Mouse (Mus musculus) midbrain, embryonic 10.5 days (tissue): ENCODE data around the gene Ptx3. TPM values are rescaled to one million over a fixed set of nuclear protein-coding genes. Genes with fewer than 3 reads are reported as not detected.
A peak's percentile ranks its signal among the peaks of the same experiment; 100 is the strongest.
"Not testable (repeated sequence)": the region's sequence is repeated elsewhere in the genome, so short reads cannot be mapped to it uniquely, and the experiment has no call there.

Experiments
- DNase-seq: peaks from one replicate; pipeline ENCODE4 v3.0.0-alpha.2; 2017; ENCODE audit warnings: low spot score
- H3K27ac ChIP-seq: fragments of 300-500 bp; sonication (generic); replicated peaks from 2 replicates; pipeline ENCODE4 v1.5.1; 2016; ENCODE audit warnings: mild to moderate bottlenecking
- H3K27me3 ChIP-seq: fragments of 300-500 bp; sonication (generic); 2 replicates; pipeline ENCODE4 v1.6.1; 2016; ENCODE audit warnings: low read depth, mild to moderate bottlenecking; ENCODE audit not compliant: poor library complexity, severe bottlenecking
- H3K36me3 ChIP-seq: fragments of 300-500 bp; sonication (generic); 2 replicates; pipeline ENCODE4 v1.6.1; 2016; ENCODE audit warnings: mild to moderate bottlenecking, moderate library complexity
- H3K4me1 ChIP-seq: fragments of 300-500 bp; sonication (generic); 2 replicates; pipeline ENCODE4 v1.6.1; 2016
- H3K4me3 ChIP-seq: fragments of 300-500 bp; sonication (generic); 2 replicates; pipeline ENCODE4 v1.5.1; 2016; ENCODE audit warnings: mild to moderate bottlenecking, moderate library complexity
- H3K9me3 ChIP-seq: fragments of 300-500 bp; sonication (generic); replicated peaks from 2 replicates; pipeline ENCODE4 v1.6.1; 2016; ENCODE audit warnings: mild to moderate bottlenecking
- WGBS: fragments of 180-500 bp; shearing (Covaris S2); methylation state at CpG from one replicate; pipeline ENCODE4 v1.1.7; 2016; 5-methylcytosine and 5-hydroxymethylcytosine counted together
- polyA plus RNA-seq: library from polyadenylated mRNA; unstranded; fragments of >200 nt; fragmentation: Nextera tagmentation; extraction: Ambion mirVana; gene quantifications from 2 replicates; pipeline ENCODE4 v1.2.1, GENCODE M21; 2016

Ptx3 gene
- polyA plus RNA-seq, result 20.1 and 21.3 TPM in 2 replicates

DNA sequence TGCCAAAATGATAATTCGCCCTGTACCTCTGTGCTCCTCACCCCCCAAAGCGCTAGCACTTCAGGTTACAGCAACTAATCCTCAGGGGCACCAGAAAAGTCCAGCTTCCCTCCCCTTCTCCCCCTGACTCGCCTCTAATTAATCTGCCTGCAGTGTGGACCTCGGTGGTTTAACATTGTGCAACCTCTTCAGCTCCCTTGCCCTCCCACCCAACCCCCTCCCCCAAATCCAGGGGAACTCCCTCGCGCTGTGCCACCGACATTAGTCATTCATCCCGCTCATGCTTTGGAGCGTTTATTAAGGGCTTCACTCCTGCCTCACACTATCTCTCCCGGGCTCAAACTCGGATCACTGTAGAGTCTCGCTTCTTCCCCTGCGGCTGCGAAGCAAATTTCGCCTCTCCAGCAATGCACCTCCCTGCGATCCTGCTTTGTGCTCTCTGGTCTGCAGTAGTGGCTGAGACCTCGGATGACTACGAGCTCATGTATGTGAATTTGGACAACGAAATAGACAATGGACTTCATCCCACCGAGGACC is at the start of gene Ptx3:
TSS of gene Ptx3 (plus strand) at position 256 of the 537 bp plus-strand sequence.
- Histone ChIP-seq H3K4me3 (peak within 1 kb of the TSS; percentile 74), H3K27ac (peak within 1 kb of the TSS; percentile 88), H3K4me1 (peaks cover 31% of the 10 kb centered on the region), H3K27me3 (peaks cover 61% of the 10 kb centered on the region), H3K36me3 (peaks cover 3% of the 10 kb centered on the region), H3K9me3 (no peaks in the 10 kb centered on the region)
- DNase-seq, result peak; percentile 63
- 2% methylated on average over 20 of the region's 20 CpGs for WGBS

GRCm38 (mm10) chr3:66172907-66173306 is 46.8 kb upstream of the Ptx3 start:
- WGBS, result 92% methylated on average over 5 of the region's 5 CpGs
- no peaks in the 10 kb centered on the region for H3K36me3 ChIP-seq

DNA sequence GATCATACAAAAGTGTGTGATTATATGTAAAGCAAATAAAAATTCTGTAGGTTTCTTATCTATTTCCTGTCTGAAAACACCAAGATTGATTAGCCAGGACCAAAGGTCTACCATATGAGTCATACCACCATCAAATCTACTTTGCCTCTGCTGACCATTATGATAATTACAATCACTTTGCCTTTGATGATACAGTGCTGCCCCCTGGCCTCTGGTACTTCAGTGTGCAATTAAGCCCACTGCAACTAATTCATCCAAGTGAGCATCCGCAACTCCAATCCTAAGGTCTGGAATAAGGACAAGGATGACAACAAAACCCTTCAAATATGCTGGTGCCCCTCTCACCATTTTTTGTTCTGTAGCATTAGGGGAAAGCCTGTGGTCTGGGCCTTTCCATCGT is 40.1 kb upstream of the Ptx3 start:
- H3K27me3 ChIP-seq, result no peaks in the 10 kb centered on the region
- H3K27ac ChIP-seq, result no peak overlapping the region
- H3K4me1 ChIP-seq, result no peaks in the 10 kb centered on the region
- WGBS, result 83% methylated on average over 2 of the region's 2 CpGs
- no peaks in the 10 kb centered on the region for H3K9me3 ChIP-seq
- no peak for DNase-seq
- no peaks in the 10 kb centered on the region for H3K36me3 ChIP-seq
- H3K4me3 ChIP-seq, result no peak overlapping the region

More at GRCm38 (mm10) chr3:66172907-66173306, 46.8 kb upstream of the Ptx3 start:
- peaks cover 14% of the 10 kb centered on the region for H3K4me1 ChIP-seq
- H3K27me3 ChIP-seq, result no peaks in the 10 kb centered on the region
- DNase-seq, result no peak
- H3K9me3 ChIP-seq, result no peaks in the 10 kb centered on the region
- H3K27ac ChIP-seq, result no peak overlapping the region
- H3K4me3 ChIP-seq, result no peak overlapping the region

DNA sequence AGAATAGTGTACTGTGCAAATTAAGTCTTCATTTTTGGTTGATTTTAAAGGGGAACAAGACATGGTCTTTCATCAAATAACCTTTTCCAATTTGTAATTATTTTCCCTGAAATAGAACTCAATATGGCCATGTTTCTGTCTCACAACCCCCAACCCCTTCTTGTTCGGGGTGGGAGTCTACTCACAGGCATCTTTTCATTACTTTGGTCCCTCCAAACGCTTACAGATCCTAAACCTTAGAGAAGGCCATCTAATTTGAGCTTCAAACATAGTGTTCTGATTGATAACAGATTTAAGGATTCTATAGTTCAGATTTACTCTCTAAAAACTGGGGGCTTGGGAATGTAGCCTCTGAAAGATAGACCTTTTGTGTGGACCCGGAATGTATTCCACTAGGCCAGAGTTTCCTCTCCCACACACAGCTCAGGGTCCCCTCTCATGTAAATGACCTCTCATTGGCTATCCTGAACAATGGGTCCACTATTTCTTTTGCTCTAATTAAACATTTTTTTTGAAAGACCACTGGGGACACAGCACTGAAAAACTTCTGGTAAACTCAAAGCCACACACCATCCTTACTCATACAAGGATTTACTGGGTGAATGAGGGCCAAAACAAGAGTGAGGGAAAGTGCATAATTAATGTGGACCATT is 25.7 kb upstream of the Ptx3 start:
- Histone ChIP-seq H3K27ac (no peak overlapping the region), H3K4me3 (no peak overlapping the region), H3K36me3 (no peaks in the 10 kb centered on the region), H3K4me1 (no peaks in the 10 kb centered on the region), H3K9me3 (no peaks in the 10 kb centered on the region), H3K27me3 (no peaks in the 10 kb centered on the region)
- DNase-seq, result no peak
- WGBS, result 80% methylated on average over 3 of the region's 3 CpGs

GRCm38 (mm10) chr3:66208836-66209573 is 10.7 kb upstream of the Ptx3 start:
- WGBS, result 86% methylated on average over 4 of the region's 4 CpGs
- H3K4me3 ChIP-seq, result no peak overlapping the region
- no peaks in the 10 kb centered on the region for H3K4me1 ChIP-seq
- no peak for DNase-seq
- no peaks in the 10 kb centered on the region for H3K9me3 ChIP-seq
- H3K36me3 ChIP-seq, result no peaks in the 10 kb centered on the region
- no peak overlapping the region for H3K27ac ChIP-seq
- no peaks in the 10 kb centered on the region for H3K27me3 ChIP-seq

GRCm38 (mm10) chr3:66213524-66213923 is 6.2 kb upstream of the Ptx3 start:
- WGBS, result 91% methylated on average over 1 of the region's 1 CpGs
- no peaks in the 10 kb centered on the region for H3K4me1 ChIP-seq
- H3K36me3 ChIP-seq, result no peaks in the 10 kb centered on the region
- no peaks in the 10 kb centered on the region for H3K9me3 ChIP-seq
- H3K27me3 ChIP-seq, result peaks cover 5% of the 10 kb centered on the region
- H3K27ac ChIP-seq, result no peak overlapping the region
- DNase-seq, result no peak
- no peak overlapping the region for H3K4me3 ChIP-seq

DNA sequence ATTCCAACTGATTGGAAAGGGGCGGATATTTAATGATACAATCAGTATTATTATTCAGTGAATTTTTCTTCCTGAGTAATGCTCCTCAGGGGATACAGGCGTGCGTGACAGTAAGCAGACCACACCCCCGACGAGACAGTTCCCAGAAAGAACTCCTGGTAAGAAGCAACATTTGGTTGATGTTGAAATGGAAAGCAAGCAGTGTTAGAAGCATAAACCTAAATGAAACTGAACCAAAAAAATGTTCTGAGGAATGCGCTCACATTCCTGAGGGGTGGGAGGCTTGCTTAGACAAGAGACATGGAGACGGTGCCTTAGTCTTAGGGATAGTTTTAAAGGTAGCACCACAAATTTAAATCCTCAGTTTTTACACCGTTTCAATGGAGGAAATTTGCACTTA is 4.0 kb upstream of the Ptx3 start:
- H3K27me3 ChIP-seq, result peaks cover 25% of the 10 kb centered on the region
- H3K4me3 ChIP-seq, result no peak overlapping the region
- WGBS, result 76% methylated on average over 8 of the region's 8 CpGs
- no peak overlapping the region for H3K27ac ChIP-seq
- H3K36me3 ChIP-seq, result no peaks in the 10 kb centered on the region
- H3K9me3 ChIP-seq, result no peaks in the 10 kb centered on the region
- peaks cover 15% of the 10 kb centered on the region for H3K4me1 ChIP-seq
- DNase-seq, result no peak

- peak; percentile 69 for DNase-seq
- Histone ChIP-seq H3K27ac (peak overlapping the region; percentile 88), H3K9me3 (no peaks in the 10 kb centered on the region), H3K27me3 (peaks cover 64% of the 10 kb centered on the region), H3K36me3 (peaks cover 5% of the 10 kb centered on the region), H3K4me3 (peak overlapping the region; percentile 74), H3K4me1 (peaks cover 31% of the 10 kb centered on the region)
- under 1% methylated on average over 54 of the region's 54 CpGs for WGBS
Observed at GRCm38 (mm10) chr3:66220554-66221242, 988 bp downstream of the Ptx3 start.

DNA sequence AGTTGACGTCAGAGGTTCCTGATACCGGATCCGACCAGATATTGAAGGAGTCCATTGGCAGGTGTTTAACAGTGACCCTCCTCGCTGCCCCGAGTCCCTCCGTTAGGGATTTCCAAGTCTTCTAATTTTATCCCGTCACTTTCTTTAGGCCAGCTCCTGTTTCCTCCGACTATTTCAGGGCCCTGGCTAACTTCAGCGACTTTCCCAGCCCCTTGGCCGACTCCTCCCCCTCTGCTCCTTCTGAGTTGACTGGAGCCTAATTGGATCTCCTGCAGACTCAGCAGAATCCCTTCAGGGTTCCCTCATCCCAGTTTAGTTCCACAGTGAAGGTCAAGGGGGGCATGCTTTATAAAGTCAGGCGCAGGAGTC is 1.5 kb downstream of the Ptx3 start:
- Histone ChIP-seq H3K4me1 (peaks cover 31% of the 10 kb centered on the region), H3K9me3 (no peaks in the 10 kb centered on the region), H3K27me3 (peaks cover 64% of the 10 kb centered on the region), H3K27ac (peak overlapping the region; percentile 88), H3K36me3 (peaks cover 5% of the 10 kb centered on the region), H3K4me3 (peak overlapping the region; percentile 74)
- peak; percentile 55 for DNase-seq
- under 1% methylated on average over 11 of the region's 11 CpGs for WGBS

GRCm38 (mm10) chr3:66224931-66225537 is 5.3 kb downstream of the Ptx3 start:
- no peak for DNase-seq
- H3K27ac ChIP-seq, result no peak overlapping the region
- H3K4me3 ChIP-seq, result no peak overlapping the region
- 87% methylated on average over 15 of the region's 15 CpGs for WGBS
- no peaks in the 10 kb centered on the region for H3K9me3 ChIP-seq
- peaks cover 45% of the 10 kb centered on the region for H3K27me3 ChIP-seq
- H3K36me3 ChIP-seq, result peaks cover 5% of the 10 kb centered on the region
- H3K4me1 ChIP-seq, result peaks cover 23% of the 10 kb centered on the region

- WGBS, result 52% methylated on average over 4 of the region's 4 CpGs
- H3K9me3 ChIP-seq, DNase-seq, H3K27me3 ChIP-seq, H3K4me1 ChIP-seq, H3K27ac ChIP-seq, H3K4me3 ChIP-seq, H3K36me3 ChIP-seq: not testable (repeated sequence)
Observed at GRCm38 (mm10) chr3:66236234-66236871, 16.6 kb downstream of the Ptx3 start.

DNA sequence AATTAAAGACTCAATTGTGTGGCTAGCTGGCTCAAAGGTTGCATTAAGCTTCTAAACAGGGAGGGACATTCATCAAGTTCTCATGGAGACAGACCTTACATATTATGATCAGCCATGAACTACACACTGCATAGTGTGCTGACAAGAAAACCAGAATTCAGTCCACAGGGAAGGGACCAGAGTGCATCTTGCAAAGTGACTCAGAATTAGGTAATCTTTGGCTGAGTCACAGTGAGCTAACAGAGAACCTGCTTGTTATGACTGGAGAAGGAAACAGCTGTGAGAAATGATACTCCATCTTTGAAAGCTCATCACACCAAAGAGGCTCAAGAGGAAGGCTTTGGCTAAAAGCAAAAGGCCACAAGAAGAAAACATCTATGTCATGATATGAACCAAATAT is 20.8 kb downstream of the Ptx3 start:
- Histone ChIP-seq H3K4me3 (no peak overlapping the region), H3K36me3 (no peaks in the 10 kb centered on the region), H3K9me3 (no peaks in the 10 kb centered on the region), H3K27me3 (no peaks in the 10 kb centered on the region), H3K4me1 (no peaks in the 10 kb centered on the region), H3K27ac (no peak overlapping the region)
- no peak for DNase-seq
